Mouse (Mus musculus) gastrocnemius, postnatal 14 days (tissue): Measurements from ENCODE around the gene Tspan6. TPM values are rescaled to one million over a fixed set of nuclear protein-coding genes. Genes with fewer than 3 reads are reported as not detected.

ENCODE experiments used
- DNase-seq: peaks from one replicate; pipeline ENCODE4 v3.0.0; 2021; ENCODE audit warnings: mixed read lengths
- intact Hi-C: fragments of 180-260 bp; cut with DNase I; formaldehyde crosslinking; loops from one replicate; pipeline ENCODE4 v1.15.1; 2025; ENCODE audit warnings: low total_unique reads
- long read RNA-seq, 2 experiments: library from polyadenylated mRNA; stranded (forward); transcript quantifications; one replicate each; pipeline ENCODE4 v2.0.0; 2021
- total RNA-seq, 2 experiments: library from RNA; stranded (reverse); gene quantifications; 2 replicates each; pipeline ENCODE4 v1.2.3; 2021

Tspan6 gene
- total RNA-seq: 10 to 100 TPM; 12.3 to 13.0 TPM
- long read RNA-seq, experiment 1, transcript Tspan6-201 (8 exons, 1,765 nt): major isoform, 13 of 14 reads
- long read RNA-seq, experiment 1, partial matches to known transcripts: 1 of 14 reads
- long read RNA-seq, experiment 1, other reads (novel, unspliced or antisense): 0 of 14 reads
- long read RNA-seq, experiment 2, transcript Tspan6-201 (8 exons, 1,765 nt): major isoform, 16 of 16 reads
- long read RNA-seq, experiment 2, partial matches to known transcripts: 0 of 16 reads
- long read RNA-seq, experiment 2, other reads (novel, unspliced or antisense): 0 of 16 reads

GRCm38 (mm10) chrX:133898014-133898542 is at the start of gene Tspan6:
Gene Tspan6, minus strand, starts transcription at chrX:133898429.
- intact Hi-C loops: no loop called here
- peak; percentile 73 for DNase-seq

GRCm38 (mm10) chrX:133947427-133947826 is 49.2 kb upstream of the Tspan6 start:
- peak; percentile 12 for DNase-seq
- intact Hi-C loops: loop anchor here (5.0 kb wide), 1 partner anchor 70 kb away; no protein-coding TSS in a partner anchor

- intact Hi-C loops: no loop called here
- DNase-seq: no peak
Measured at GRCm38 (mm10) chrX:133939561-133939960, 41.3 kb upstream of the Tspan6 start.

GRCm38 (mm10) chrX:133936605-133937225 is 38.5 kb upstream of the Tspan6 start:
- intact Hi-C loops: no loop called here
- no peak for DNase-seq

GRCm38 (mm10) chrX:133931302-133932013 is 33.2 kb upstream of the Tspan6 start:
- intact Hi-C loops: no loop called here
- DNase-seq: no peak

- no peak for DNase-seq
- intact Hi-C loops: no loop called here
Measured at GRCm38 (mm10) chrX:133926760-133927159, 28.5 kb upstream of the Tspan6 start.

GRCm38 (mm10) chrX:133921187-133921586 is 23.0 kb upstream of the Tspan6 start:
- no peak for DNase-seq
- intact Hi-C loops: no loop called here

GRCm38 (mm10) chrX:133914219-133914618 is 16.0 kb upstream of the Tspan6 start:
- intact Hi-C loops: no loop called here
- DNase-seq: no peak

GRCm38 (mm10) chrX:133913006-133913405 is 14.8 kb upstream of the Tspan6 start:
- intact Hi-C loops: no loop called here
- no peak for DNase-seq

GRCm38 (mm10) chrX:133911397-133912103 is 13.3 kb upstream of the Tspan6 start:
- DNase-seq: no peak
- intact Hi-C loops: no loop called here

- DNase-seq: no peak
- intact Hi-C loops: no loop called here
Measured at GRCm38 (mm10) chrX:133908261-133908660, 10.0 kb upstream of the Tspan6 start, which contains the start of gene Srpx2. Gene Srpx2, plus strand, starts transcription at chrX:133908426.

GRCm38 (mm10) chrX:133888111-133888510 is 10.1 kb downstream of the Tspan6 start:
- DNase-seq: no peak
- intact Hi-C loops: no loop called here

GRCm38 (mm10) chrX:133887308-133887707 is 10.9 kb downstream of the Tspan6 start:
- intact Hi-C loops: no loop called here
- DNase-seq: no peak

GRCm38 (mm10) chrX:133869743-133870142 is 28.5 kb downstream of the Tspan6 start:
- no peak for DNase-seq
- intact Hi-C loops: no loop called here

- intact Hi-C loops: no loop called here
- no peak for DNase-seq
Measured at GRCm38 (mm10) chrX:133853637-133854036, 44.6 kb downstream of the Tspan6 start.

GRCm38 (mm10) chrX:133850680-133851079 is 47.5 kb downstream of the Tspan6 start, which contains the start of gene Tnmd:
Gene Tnmd, plus strand, starts transcription at chrX:133850980.
- intact Hi-C loops: no loop called here

More at GRCm38 (mm10) chrX:133850680-133851079, 47.5 kb downstream of the Tspan6 start, which contains the start of gene Tnmd:
- no peak for DNase-seq
